Mouse (Mus musculus) fat pad, adult 2 months (tissue): ENCODE results near the gene Dido1.

Source experiments
- DNase-seq: peaks from one replicate; pipeline ENCODE4 v3.0.0-alpha.2; 2011; ENCODE audit warnings: low read depth, low spot score; ENCODE audit errors: extremely low read depth

Gene Dido1

GRCm38 (mm10) chr2:180709923-180710272 is at the start of gene Dido1, which contains the start of gene Gid8:
Gene Dido1, minus strand, starts transcription at chr2:180709999.
Gene Gid8, plus strand, starts transcription at chr2:180710117.
- peak; percentile 77 for DNase-seq

GRCm38 (mm10) chr2:180758513-180759263 is 48.9 kb upstream of the Dido1 start:
- DNase-seq, result no peak

GRCm38 (mm10) chr2:180756786-180757185 is 47.0 kb upstream of the Dido1 start:
- DNase-seq, result no peak

GRCm38 (mm10) chr2:180755896-180756295 is 46.1 kb upstream of the Dido1 start:
- DNase-seq, result no peak

- DNase-seq, result no peak
These were observed 45.3 kb upstream of the Dido1 start for GRCm38 (mm10) chr2:180754976-180755688.

GRCm38 (mm10) chr2:180748904-180749303 is 39.1 kb upstream of the Dido1 start:
- no peak for DNase-seq

- DNase-seq, result no peak
These were observed 36.9 kb upstream of the Dido1 start for GRCm38 (mm10) chr2:180746569-180747192.

- peak; percentile 3 for DNase-seq
These were observed 35.6 kb upstream of the Dido1 start for GRCm38 (mm10) chr2:180745248-180745927.

- DNase-seq, result no peak
These were observed 33.5 kb upstream of the Dido1 start for GRCm38 (mm10) chr2:180743321-180743720.

GRCm38 (mm10) chr2:180742820-180743219 is 33.0 kb upstream of the Dido1 start:
- no peak for DNase-seq

- no peak for DNase-seq
These were observed 31.6 kb upstream of the Dido1 start for GRCm38 (mm10) chr2:180741421-180741820.

GRCm38 (mm10) chr2:180740349-180740748 is 30.6 kb upstream of the Dido1 start:
- DNase-seq, result no peak

- DNase-seq, result no peak
These were observed 28.2 kb upstream of the Dido1 start for GRCm38 (mm10) chr2:180737984-180738383.

GRCm38 (mm10) chr2:180735232-180735631 is 25.4 kb upstream of the Dido1 start:
- DNase-seq, result no peak

- DNase-seq, result no peak
These were observed 22.2 kb upstream of the Dido1 start for GRCm38 (mm10) chr2:180731984-180732383.

- DNase-seq, result no peak
These were observed 21.2 kb upstream of the Dido1 start for GRCm38 (mm10) chr2:180731036-180731435.

- no peak for DNase-seq
These were observed 17.8 kb upstream of the Dido1 start for GRCm38 (mm10) chr2:180727613-180728021.

- no peak for DNase-seq
These were observed 17.1 kb upstream of the Dido1 start for GRCm38 (mm10) chr2:180726658-180727442.

- no peak for DNase-seq
These were observed 16.2 kb upstream of the Dido1 start for GRCm38 (mm10) chr2:180725856-180726629.

- no peak for DNase-seq
These were observed 15.6 kb upstream of the Dido1 start for GRCm38 (mm10) chr2:180725414-180725778.
